Mouse (Mus musculus) CH12.LX (cell line): ENCODE results near the gene Gabra2. TPM values are rescaled to one million over a fixed set of nuclear protein-coding genes. Genes with fewer than 3 reads are reported as not detected.

ENCODE experiments used
- DNase-seq: peaks from one replicate; pipeline ENCODE4 v3.0.0-alpha.2; 2013; ENCODE audit errors: extremely low read depth
- H3K27ac ChIP-seq: 2 replicates; pipeline ENCODE4 v1.5.1; 2012; ENCODE audit warnings: low read depth, mild to moderate bottlenecking, control low read depth, moderate library complexity; ENCODE audit not compliant: insufficient read depth
- H3K27me3 ChIP-seq: replicated peaks from 2 replicates; pipeline ENCODE3; 2012; ENCODE audit warnings: inconsistent platforms
- H3K36me3 ChIP-seq, 2 experiments: replicated peaks in 1 of 2; 2 replicates each; pipeline versions ENCODE3 to v1.6.1; 2012; ENCODE audit warnings: inconsistent platforms in 1 of 2, low read length in 1 of 2, mild to moderate bottlenecking in 1 of 2, mixed read lengths in 1 of 2, moderate library complexity in 1 of 2; ENCODE audit not compliant: control insufficient read depth in 1 of 2, insufficient read depth in 1 of 2
- H3K4me1 ChIP-seq, 2 experiments: 2 replicates each; pipeline ENCODE4 v1.6.1; 2012; ENCODE audit warnings: inconsistent platforms in 1 of 2, moderate library complexity in 1 of 2; ENCODE audit not compliant: insufficient read depth in 2 of 2, control insufficient read depth in 1 of 2
- H3K4me2 ChIP-seq: 2 replicates; pipeline ENCODE4 v1.6.1; 2012; ENCODE audit warnings: low read depth, mild to moderate bottlenecking, control low read depth; ENCODE audit not compliant: poor library complexity, insufficient read depth, severe bottlenecking
- H3K4me3 ChIP-seq, 3 experiments: fragments of 150-350 bp in 1 of 3; sonication (generic) in 1 of 3; replicated peaks in 1 of 3; 2 replicates each; pipeline versions ENCODE3 to v1.5.1; 2011 to 2012; ENCODE audit warnings: low read depth in 2 of 3, low read length in 2 of 3, mild to moderate bottlenecking in 2 of 3, moderate library complexity in 2 of 3, control low read depth in 1 of 3, improper control_type of control experiment in 1 of 3, inconsistent platforms in 1 of 3, mixed read lengths in 1 of 3; ENCODE audit not compliant: poor library complexity in 1 of 3
- H3K79me2 ChIP-seq: replicated peaks from 2 replicates; pipeline ENCODE4 v1.6.1; 2012; ENCODE audit warnings: mild to moderate bottlenecking, moderate library complexity; ENCODE audit not compliant: control insufficient read depth, poor library complexity, insufficient read depth, severe bottlenecking; ENCODE audit errors: extremely low read depth
- H3K9ac ChIP-seq: 2 replicates; pipeline ENCODE4 v1.6.1; 2012; ENCODE audit warnings: low read depth, mild to moderate bottlenecking, control low read depth, moderate library complexity; ENCODE audit not compliant: insufficient read depth
- H3K9me3 ChIP-seq: replicated peaks from 2 replicates; pipeline ENCODE3; 2012; ENCODE audit warnings: low read length, inconsistent platforms, mixed read lengths
- CTCF ChIP-seq, 2 experiments: IDR thresholded peaks in 1 of 2; conservative IDR thresholded peaks in 1 of 2; 2 replicates each; pipeline ENCODE4 v1.5.1; 2011 to 2012; ENCODE audit warnings: low read depth in 2 of 2, low read length in 2 of 2, improper control_type of control experiment in 1 of 2, inconsistent platforms in 1 of 2, mild to moderate bottlenecking in 1 of 2, moderate library complexity in 1 of 2
- E2F4 ChIP-seq: IDR thresholded peaks from 2 replicates; pipeline ENCODE4 v1.6.1; 2011; ENCODE audit warnings: low read depth, low read length, improper control_type of control experiment; ENCODE audit not compliant: insufficient replicate concordance
- GABPA ChIP-seq: IDR thresholded peaks from 2 replicates; pipeline ENCODE4 v1.6.1; 2012; ENCODE audit warnings: low read depth, low read length, improper control_type of control experiment, inconsistent platforms; ENCODE audit not compliant: insufficient replicate concordance
- HCFC1 ChIP-seq: IDR thresholded peaks from 2 replicates; pipeline ENCODE4 v1.6.1; 2012; ENCODE audit warnings: low read depth, mild to moderate bottlenecking, inconsistent platforms, low read length, improper control_type of control experiment
- IRF4 ChIP-seq: IDR thresholded peaks from 2 replicates; pipeline ENCODE4 v1.6.1; 2014; ENCODE audit warnings: low read depth, mild to moderate bottlenecking, inconsistent platforms, low read length, improper control_type of control experiment
- JUN ChIP-seq: IDR thresholded peaks from 2 replicates; pipeline ENCODE4 v1.6.1; 2011; ENCODE audit warnings: low read depth, mild to moderate bottlenecking, low read length, improper control_type of control experiment, moderate library complexity; ENCODE audit not compliant: insufficient read depth
- MAZ ChIP-seq: IDR thresholded peaks from 2 replicates; pipeline ENCODE4 v1.6.1; 2012; ENCODE audit warnings: low read depth, mild to moderate bottlenecking, inconsistent platforms, low read length, improper control_type of control experiment, moderate library complexity
- MEF2A ChIP-seq: IDR thresholded peaks from 2 replicates; pipeline ENCODE4 v1.6.1; 2014; ENCODE audit warnings: low read depth, mild to moderate bottlenecking, inconsistent platforms, low read length, improper control_type of control experiment, borderline replicate concordance
- MYC ChIP-seq: IDR thresholded peaks from 2 replicates; pipeline ENCODE4 v1.6.1; 2011; ENCODE audit warnings: low read depth, mild to moderate bottlenecking, improper control_type of control experiment, low read length
- NELFE ChIP-seq: IDR thresholded peaks from 2 replicates; pipeline ENCODE4 v1.6.1; 2011; ENCODE audit warnings: low read depth, low read length, improper control_type of control experiment
- RCOR1 ChIP-seq: conservative IDR thresholded peaks from 2 replicates; pipeline ENCODE4 v1.6.1; 2012; ENCODE audit warnings: low read depth, mild to moderate bottlenecking, inconsistent platforms, low read length, improper control_type of control experiment
- TBP ChIP-seq: conservative IDR thresholded peaks from 2 replicates; pipeline ENCODE4 v1.6.1; 2011; ENCODE audit warnings: low read depth, low read length, improper control_type of control experiment
- UBTF ChIP-seq: IDR thresholded peaks from 2 replicates; pipeline ENCODE4 v1.6.1; 2012; ENCODE audit warnings: low read depth, mild to moderate bottlenecking, inconsistent platforms, low read length, improper control_type of control experiment, moderate library complexity
- ZC3H11A ChIP-seq: IDR thresholded peaks from 2 replicates; pipeline ENCODE4 v1.6.1; 2012; ENCODE audit warnings: low read depth, mild to moderate bottlenecking, inconsistent platforms, low read length, improper control_type of control experiment
- ZNF384 ChIP-seq: IDR thresholded peaks from 2 replicates; pipeline ENCODE4 v1.6.1; 2012; ENCODE audit warnings: low read depth, low read length, improper control_type of control experiment, inconsistent platforms
- dilution Hi-C: fragments of 300-500 bp; cut with MboI; formaldehyde crosslinking; loops from 2 replicates; pipeline ENCODE4 v1.14.3; 2020; ENCODE audit warnings: low sequenced_read_pairs; ENCODE audit not compliant: extremely low pct_unique_long_range_greater_than_20kb, extremely low pct_ligation_motif_present
- in situ Hi-C: fragments of 300-500 bp; cut with MboI; formaldehyde crosslinking; loops from 3 replicates; pipeline ENCODE4 v1.14.3; 2019; ENCODE audit warnings: low sequenced_read_pairs, low pct_ligation_motif_present, low pct_unique_long_range_greater_than_20kb, mixed read lengths
- polyA plus RNA-seq: library from polyadenylated mRNA; unstranded; fragments of >175 nt; gene quantifications from 2 replicates; pipeline ENCODE4 v1.2.1, GENCODE M21; 2012; ENCODE audit warnings: low read depth; ENCODE audit not compliant: insufficient read length
- total RNA-seq, 2 experiments: library from RNA; depleted of rRNA; stranded (reverse); fragments of 300-350 nt in 1 of 2; fragments of >200 nt in 1 of 2; gene quantifications; 2 replicates each; pipeline ENCODE4 v1.2.3; 2012 to 2014

The Gabra2 gene
- not detected in 2 replicates for total RNA-seq (2012; rRNA removed)
- not detected in 2 replicates for total RNA-seq (2014; rRNA removed)
- not detected in 2 replicates for polyA plus RNA-seq

GRCm38 (mm10) chr5:71095725-71096607, at the start of gene Gabra2:
TSS of gene Gabra2 (minus strand) at chr5:71095849.
- H3K36me3 ChIP-seq = no peaks in the 10 kb centered on the region
- dilution Hi-C loops = no loop called here
- no peak within 1 kb of the TSS for H3K4me3 ChIP-seq

GRCm38 (mm10) chr5:71136691-71137090, 41.0 kb upstream of the Gabra2 start:
- in situ Hi-C loops = no loop called here
- TF ChIP-seq CTCF (conservative IDR thresholded peaks at IDR 0.05 in 1 of 2, IDR thresholded peaks at IDR 0.05 in 1 of 2; ENCODE audit: low read depth in 2 of 2, low read length in 2 of 2) = no peak
- TF ChIP-seq TBP = no peak
- no peak for TF ChIP-seq RCOR1
- no peak for TF ChIP-seq HCFC1
- TF ChIP-seq MAZ = no peak
- no peak for TF ChIP-seq E2F4
- TF ChIP-seq MEF2A = no peak
- TF ChIP-seq JUN = no peak
- no peak for TF ChIP-seq ZC3H11A
- TF ChIP-seq GABPA = no peak

More at GRCm38 (mm10) chr5:71095725-71096607, at the start of gene Gabra2:
- TF ChIP-seq IRF4 (no peak), MAZ (no peak), UBTF (no peak), MYC (no peak), RCOR1 (no peak), NELFE (no peak), ZNF384 (no peak), ZC3H11A (no peak)
- in situ Hi-C loops = no loop called here
- H3K4me2 ChIP-seq = no peak within 1 kb of the TSS
- no peaks in the 10 kb centered on the region for H3K4me1 ChIP-seq
- no peak within 1 kb of the TSS for H3K27ac ChIP-seq
- peaks cover 34% of the 10 kb centered on the region for H3K9me3 ChIP-seq
- H3K9ac ChIP-seq = no peak within 1 kb of the TSS
- H3K27me3 ChIP-seq = no peaks in the 10 kb centered on the region
- DNase-seq = no peak
- no peaks in the 10 kb centered on the region for H3K79me2 ChIP-seq

More at GRCm38 (mm10) chr5:71136691-71137090, 41.0 kb upstream of the Gabra2 start:
- Histone ChIP-seq H3K4me2 (no peak overlapping the region), H3K4me3 (no peak overlapping the region), H3K79me2 (no peaks in the 10 kb centered on the region), H3K27me3 (no peaks in the 10 kb centered on the region), H3K9ac (no peak overlapping the region), H3K36me3 (no peaks in the 10 kb centered on the region), H3K4me1 (no peaks in the 10 kb centered on the region), H3K9me3 (peaks cover 23% of the 10 kb centered on the region), H3K27ac (no peak overlapping the region)
- dilution Hi-C loops = no loop called here
- DNase-seq = no peak
